Mouse (Mus musculus): ENCODE measurements around the gene Ptprj.

GRCm38 (mm10) chr2:90560197-90560843, 20.1 kb downstream of the Ptprj start:
- TF ChIP-seq POLR2A (IDR thresholded peaks at IDR 0.05; ENCODE audit: insufficient read depth, low read depth, low read length) (no peak), CTCF (IDR thresholded peaks at IDR 0.05; ENCODE audit: insufficient read depth, low read depth, low read length) (no peak)

Data from olfactory bulb, adult 2 months (tissue).